Mouse (Mus musculus) layer of hippocampus, postnatal 14 days (tissue): ENCODE data around the gene Otulin. TPM values are rescaled to one million over a fixed set of nuclear protein-coding genes. Genes with fewer than 3 reads are reported as not detected.

Experiments used
- DNase-seq, 2 experiments: peaks; one replicate each; pipeline ENCODE4 v3.0.0; 2021 to 2022; ENCODE audit warnings: low spot score in 2 of 2, mixed read lengths in 1 of 2
- long read RNA-seq, 2 experiments: library from polyadenylated mRNA; stranded (forward); transcript quantifications; one replicate each; pipeline ENCODE4 v2.0.0; 2021
- total RNA-seq, 2 experiments: library from RNA; stranded (reverse); gene quantifications; 2 replicates each; pipeline ENCODE4 v1.2.3; 2021

Gene Otulin
- 10 to 100 TPM; 22.0 to 22.4 TPM for total RNA-seq
- long read RNA-seq, experiment 1, transcript Otulin-201 (7 exons, 1,491 nt): major isoform, 21 of 36 reads
- long read RNA-seq, experiment 1, partial matches to known transcripts: 2 of 36 reads
- long read RNA-seq, experiment 1, other reads (novel, unspliced or antisense): 12 of 36 reads
- long read RNA-seq, experiment 2, transcript Otulin-201 (7 exons, 1,491 nt): major isoform, 31 of 54 reads
- long read RNA-seq, experiment 2, partial matches to known transcripts: 3 of 54 reads
- long read RNA-seq, experiment 2, other reads (novel, unspliced or antisense): 19 of 54 reads

DNA sequence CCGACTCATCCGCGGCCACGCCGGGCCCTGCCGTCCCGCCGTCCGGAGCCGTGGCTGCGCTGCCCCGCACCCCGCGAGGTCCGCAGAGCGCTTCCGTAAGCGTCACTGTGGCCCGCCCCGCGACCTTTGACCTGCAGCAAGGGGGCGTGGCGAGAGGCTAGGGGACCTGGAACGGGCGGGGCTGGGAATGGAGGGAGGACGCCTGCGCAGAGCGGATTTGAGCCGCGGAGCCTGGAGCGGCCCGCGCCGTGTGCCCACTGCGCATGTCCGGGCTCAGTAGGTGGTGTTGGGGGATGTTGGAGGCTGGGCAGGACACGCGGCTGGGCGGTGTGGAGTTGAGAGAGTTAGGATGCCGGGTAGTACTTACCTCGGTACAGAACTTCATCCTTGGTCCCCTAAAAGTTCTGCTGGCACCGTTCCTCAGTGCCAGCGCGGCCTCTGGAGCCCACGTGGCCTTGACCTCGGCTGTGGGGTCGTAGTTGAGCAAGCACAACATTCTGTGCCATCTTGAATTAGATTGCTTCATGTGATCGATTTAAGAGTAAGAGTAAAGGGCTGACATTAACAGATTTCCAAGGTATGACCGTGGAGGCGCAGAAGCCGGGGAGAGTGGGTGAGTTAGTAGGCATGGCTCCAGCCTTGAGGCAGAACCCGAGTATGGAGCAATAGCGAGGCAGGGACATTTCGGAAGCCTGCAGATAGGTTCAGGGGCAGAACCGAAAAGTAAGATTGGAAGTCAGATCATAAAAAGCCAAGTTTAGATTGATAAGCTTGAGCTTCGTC, at the start of gene Otulin:
Gene Otulin (minus strand): TSS at position 93 of the 783 bp plus-strand sequence.
- DNase-seq: peak; percentile 98 to 99

DNA sequence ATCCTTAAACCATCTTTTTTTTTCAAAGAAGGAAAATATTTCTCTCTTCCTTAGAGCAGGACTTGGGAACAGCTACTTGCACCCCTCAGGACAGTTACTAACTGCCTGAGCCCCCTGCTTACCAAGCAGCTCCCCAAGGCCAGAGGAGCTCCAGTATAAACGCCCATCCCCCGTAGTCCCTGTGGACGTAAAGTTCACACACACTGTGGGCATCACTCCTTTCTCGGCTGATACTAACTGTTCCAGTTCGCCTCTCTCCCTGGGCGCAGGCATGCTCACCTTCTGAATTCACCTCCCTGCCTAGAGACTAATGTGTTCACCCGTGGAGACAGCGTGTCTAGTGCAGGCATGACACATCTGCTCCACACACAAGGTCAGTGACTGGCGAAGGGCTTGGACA, 48.0 kb upstream of the Otulin start:
- no peak for DNase-seq

DNA sequence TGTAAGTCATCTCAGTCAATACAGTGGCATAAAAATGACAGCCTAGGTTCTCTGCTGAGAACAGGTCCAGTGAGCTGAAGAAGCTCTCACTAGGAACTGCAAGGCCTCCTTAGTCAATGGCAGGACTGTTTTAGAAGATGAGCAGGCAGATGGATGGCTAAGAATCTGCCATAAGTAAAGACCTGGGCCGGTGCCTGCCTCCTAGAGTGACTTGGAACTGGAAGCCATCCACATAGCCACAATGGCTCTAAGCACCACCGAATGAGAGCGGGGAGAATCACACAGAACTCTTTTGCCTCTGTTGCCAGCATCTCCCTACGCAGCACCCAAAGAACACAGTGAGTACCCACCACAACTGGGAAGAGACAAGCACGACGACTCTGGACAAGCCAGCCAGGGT, 47.3 kb upstream of the Otulin start:
- no peak for DNase-seq

DNA sequence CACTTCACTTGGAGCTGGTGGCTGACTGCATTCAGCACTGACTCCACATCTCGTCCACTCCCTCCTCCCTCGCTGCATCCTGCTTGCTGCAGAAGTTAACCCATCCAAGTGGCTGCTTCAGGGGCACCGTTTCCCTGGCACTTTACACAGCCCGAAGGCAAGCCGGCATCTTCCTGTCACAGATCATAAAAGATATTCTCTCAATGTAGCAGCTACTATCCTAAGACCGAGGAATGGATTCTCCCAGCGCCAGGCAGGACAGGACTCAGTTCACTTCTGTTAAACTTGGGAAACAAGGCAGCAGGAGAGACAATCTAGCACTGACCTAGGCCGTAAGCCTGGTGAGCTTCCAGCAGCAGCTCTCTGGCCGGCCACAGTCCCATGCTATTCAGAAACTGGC, 45.7 kb upstream of the Otulin start:
- no peak for DNase-seq

DNA sequence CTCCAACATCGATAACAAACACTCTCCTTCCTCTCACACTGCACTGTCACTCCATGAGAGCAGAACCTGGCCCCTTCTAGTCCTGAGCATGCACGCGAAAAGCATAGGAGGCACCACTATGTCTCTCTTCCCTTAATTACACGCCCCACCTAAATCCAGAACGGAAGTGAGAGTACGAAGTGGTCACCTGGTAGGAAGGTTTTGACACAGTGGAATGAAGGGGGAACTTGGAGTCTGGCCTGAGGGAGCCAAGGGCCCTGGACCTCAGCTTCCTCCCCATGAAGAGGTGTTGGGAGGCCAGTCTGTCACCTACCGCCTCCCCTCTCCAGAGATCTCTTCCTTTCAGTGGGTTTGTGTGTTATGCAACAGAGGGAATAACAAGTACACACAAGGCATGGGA, 44.6 kb upstream of the Otulin start:
- no peak for DNase-seq

DNA sequence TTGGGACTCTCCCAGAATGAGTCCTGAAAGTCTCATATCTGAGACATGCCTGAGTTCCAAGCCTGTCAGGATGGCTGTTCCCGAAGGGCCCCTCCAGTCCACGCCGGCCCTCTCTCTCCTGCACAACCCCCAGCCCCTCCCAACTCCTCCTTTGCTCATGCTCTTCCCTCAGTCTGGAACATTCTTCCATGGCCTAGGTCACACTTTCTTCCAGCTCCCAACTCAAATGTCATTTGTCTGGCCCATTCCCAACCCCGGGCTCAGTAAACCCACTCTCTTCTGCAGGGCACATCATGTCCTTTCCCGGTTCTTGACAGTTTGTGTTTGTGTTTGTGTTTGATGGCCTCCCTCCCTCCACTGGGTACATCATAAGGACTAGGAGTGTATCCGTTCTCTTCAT, 43.5 kb upstream of the Otulin start:
- no peak for DNase-seq

DNA sequence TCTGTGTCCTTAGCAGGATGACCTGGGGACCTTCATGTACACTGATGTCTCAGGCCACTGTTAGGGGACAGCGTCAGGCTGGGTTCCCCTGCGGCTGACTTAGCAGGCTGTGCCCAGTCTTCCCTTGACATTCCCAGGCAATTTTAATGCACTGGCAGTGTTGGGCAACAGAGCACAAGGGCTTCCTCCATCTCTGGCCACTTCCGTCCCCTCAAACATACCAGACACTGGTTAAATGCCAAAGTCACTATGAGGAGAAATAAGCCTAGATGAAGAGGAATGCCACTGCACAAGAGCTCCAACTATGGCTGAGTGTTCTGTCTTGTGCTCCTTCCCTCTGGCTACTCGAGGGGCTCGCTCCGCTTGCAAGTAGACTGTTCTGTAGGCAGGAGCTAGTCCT, 42.7 kb upstream of the Otulin start:
- DNase-seq: no peak

DNA sequence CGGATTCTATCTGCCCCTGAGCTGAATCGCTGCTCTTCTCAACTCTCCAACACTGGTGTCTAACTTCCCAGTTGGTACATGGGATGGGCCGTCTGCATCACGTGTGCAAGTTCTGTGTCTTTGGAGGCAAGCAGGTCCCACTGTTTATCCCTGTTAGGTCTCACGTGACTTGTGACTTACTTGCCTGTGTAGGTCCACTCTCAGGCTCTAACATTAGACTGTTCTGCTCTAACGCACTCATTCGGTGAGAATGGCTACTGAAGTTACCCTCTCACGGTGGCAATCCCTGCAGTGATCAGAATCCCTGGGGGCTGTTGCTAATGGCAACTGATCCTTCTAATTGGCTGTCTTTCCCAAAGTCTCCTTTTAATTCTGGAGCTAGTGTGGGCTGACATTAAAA, 41.8 kb upstream of the Otulin start:
- no peak for DNase-seq

DNA sequence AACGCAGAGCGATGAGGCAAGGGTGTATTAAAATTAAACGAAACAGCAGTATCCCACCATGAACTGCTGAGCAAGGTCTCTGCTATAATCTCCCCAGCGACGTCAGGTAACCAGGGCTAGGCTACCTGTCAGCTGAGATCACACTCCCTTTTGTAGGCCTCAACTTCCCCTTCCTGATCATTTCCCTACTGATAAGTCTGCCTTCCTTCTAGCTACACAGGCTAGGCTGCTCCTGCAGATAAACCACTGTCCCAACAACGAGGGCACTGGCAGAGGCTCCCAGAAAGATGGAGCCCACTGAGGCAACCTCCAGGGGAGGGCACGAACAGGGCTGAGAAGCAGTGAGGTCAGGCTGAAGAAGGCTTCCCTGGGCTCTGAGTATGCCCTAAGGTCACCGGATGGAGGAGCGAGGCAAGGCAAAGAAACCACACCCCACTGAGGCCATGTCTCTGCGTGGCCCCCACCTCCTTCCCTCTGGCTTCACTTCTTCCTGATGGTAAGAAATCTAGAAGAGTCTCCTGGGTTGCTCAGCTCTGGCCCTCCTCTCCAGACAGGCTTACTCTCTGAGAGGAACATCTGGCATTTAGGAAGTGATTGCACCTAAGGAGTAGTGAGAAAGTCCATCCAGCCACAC, 41.2 kb upstream of the Otulin start:
- no peak for DNase-seq

DNA sequence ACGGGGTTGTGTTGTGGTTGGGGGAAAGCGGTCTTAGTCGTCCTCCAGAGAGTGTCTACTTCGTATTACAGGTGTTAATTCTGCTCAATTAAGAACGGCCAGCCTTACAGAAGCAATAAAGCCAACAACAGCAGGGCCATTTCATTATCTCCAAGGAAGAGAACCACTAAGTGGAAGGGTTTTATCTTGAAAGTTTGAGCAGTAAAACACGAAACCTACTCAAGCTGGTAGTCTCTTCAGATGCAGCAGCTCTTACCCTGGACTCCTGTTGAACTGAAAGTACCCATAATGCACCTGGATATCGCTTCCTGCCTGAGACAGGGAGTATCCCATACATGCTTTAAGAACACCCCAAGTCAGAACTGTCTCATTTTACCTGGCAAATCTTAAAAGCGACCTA, 40.2 kb upstream of the Otulin start:
- DNase-seq: no peak

DNA sequence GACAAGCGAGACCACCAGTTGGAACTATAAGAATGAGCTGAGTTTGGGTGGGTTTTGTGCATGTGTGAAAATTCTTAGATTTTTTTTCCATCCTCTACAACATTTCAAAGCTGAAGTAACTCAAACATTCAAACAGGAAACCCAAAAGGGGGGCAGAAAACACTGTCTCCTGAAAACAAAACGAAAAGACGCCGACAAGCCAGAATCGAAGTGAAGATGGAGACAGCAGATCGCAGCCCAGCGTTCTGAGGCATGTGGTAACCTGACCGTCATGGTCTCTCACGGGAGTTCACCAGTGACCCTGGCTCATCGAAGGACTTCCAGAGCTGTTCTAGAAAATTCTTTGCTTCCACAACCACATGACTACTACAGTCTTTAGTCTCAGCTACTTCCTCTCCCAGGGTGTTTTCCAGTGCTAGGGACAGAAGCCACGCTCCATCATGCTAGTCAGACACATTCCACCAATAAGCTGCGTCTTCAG, 39.5 kb upstream of the Otulin start:
- no peak for DNase-seq

DNA sequence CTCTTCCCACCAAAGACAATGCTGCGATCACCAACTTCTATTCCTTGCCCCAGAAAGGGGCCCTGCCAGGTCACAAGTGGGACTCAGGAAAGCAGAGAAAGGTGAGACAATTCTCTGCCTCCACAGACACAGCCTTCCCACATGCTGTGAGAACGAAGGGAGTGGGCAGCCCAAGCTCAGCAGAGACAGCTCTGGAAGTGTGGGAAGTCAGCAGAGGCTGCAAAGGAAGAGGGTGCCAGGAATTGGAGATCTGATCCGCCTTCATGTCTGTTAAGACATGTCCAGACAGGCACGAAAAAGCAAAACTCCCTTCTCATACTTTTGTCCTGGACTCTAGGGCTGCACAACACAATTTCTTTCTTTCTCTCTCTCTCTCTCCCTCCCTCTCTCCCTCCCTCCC, 38.8 kb upstream of the Otulin start:
- DNase-seq: peak in 1 of 2 experiments; percentile 47

DNA sequence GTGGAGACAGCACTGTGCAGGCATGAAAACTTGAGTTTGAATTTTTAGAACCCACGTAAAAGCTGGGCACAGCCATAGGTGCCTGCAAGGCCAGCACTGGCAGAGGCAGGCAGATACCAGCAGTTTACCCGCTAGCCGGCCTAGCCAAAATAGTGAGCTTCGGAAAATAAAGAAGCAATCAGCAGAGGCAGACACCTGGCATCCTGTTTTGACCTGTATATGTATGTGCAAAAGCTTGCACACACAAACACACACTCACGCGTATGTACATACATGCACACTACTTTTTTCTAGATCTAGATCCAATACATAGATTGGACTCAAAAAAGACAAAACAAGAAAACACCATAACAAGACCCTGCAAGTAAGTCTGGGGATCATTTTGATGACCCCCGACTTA, 38.1 kb upstream of the Otulin start:
- DNase-seq: no peak

DNA sequence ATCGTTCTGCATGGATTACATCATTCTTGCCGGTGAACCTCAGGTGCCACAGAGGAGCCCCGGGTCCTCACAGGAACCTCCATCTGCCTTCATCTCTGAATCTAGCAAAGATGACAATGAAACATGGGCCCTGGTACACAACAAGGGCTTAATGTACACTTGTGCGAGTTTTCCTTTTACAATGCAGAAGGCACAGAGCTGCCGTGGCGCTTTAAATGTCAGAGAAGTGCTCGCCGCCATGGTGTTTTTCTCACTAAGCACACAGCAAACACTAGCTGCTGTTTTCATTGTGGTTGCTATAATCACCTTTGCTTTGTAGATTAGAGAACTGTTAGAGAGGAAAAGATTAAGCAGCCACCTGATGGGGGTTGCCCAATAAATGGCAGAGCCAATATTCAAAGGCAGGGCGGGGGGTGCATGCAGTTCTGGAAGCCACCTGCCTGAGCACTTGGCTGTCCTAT, 37.5 kb upstream of the Otulin start:
- no peak for DNase-seq

DNA sequence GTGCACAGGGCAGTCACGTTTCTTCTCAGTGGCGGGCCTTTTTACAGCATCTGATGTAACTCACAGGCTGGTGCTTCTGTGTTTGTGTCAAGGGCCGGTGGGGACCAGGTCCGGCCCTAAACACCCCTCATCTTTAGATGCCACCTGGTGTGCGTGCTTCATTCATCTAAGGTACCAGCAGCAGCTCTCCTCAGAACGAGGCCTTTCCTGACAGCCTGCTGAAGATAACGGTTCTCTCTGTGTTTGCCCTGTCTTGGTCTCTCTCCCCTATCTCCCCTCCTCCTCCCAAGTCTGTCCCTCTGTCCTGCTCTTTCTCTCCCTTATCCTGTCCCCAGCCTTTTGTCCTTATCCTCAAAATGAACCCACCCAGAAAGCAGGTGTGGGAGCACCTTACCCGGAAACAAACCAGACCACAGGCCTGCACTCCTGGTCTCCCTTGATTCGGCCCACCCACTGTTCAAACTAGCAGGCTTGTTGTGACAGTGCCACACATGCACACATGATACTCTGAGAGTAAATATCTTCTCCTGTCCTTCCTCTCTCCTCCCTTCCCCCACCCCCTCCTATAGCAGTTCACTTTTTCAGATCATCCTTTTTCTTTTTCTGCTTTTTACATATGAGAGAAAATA, 36.5 kb upstream of the Otulin start:
- no peak for DNase-seq

DNA sequence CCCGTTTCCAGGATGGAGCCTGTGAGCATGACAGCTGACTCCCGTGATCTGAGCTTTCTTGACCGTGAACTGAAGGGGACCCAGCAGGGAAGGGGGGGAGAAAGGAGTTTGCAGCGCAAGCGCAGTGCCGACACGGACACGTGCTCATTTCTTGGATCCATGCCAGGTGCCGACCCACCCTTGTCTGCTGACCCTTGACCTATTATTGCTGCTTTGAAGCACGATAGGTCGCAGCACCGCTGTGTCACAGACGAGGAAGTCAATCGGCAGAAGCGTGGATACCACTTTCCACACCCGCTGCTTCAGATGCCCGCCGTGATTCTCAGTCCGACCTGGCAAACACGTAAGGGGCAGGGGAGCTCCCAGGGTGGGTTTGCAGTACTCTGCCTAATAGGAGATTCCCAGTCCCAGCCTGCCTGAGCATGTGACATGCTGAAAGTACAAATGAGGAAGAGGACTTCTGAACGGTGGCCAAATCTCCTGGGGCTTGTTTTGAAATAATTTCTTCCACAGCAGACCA, 35.0 kb upstream of the Otulin start:
- no peak for DNase-seq

DNA sequence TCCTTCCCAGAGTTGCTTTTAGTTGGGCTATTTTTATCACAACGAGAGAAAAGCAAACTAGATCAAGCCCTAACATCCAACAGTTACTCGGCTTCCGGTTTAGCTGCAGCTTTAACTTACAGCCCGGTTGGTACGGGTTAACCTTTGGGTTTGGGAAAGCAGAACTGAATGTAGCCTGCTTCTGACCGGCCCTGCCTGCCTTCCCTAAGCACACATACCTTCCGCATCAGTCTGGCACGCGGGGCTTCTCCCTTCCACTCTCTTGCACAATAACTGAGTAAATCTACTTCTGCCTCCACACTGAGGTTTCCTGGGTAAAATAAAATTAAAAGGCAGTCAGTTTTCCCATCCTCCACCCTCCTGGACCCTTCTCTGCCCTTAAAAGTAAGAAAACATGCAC, 33.6 kb upstream of the Otulin start:
- no peak for DNase-seq

DNA sequence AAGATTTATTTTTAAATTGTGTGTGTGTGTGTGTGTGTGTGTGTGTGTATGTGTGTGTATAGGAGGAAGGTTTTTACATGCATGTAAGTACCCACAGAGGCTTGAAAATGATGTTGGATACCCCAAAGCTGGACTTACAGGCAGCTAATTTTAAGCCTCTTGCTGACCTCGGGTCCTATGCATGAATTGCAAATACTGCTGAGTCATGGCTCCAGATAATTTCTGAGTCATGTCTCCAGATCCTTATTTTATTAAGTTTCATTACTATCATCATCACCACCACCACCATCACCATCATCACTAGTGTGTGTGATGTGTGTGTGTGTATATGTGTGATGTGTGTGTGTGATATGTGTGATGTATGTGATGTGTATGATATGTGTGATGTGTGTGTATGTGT, 32.2 kb upstream of the Otulin start:
- DNase-seq: no peak

DNA sequence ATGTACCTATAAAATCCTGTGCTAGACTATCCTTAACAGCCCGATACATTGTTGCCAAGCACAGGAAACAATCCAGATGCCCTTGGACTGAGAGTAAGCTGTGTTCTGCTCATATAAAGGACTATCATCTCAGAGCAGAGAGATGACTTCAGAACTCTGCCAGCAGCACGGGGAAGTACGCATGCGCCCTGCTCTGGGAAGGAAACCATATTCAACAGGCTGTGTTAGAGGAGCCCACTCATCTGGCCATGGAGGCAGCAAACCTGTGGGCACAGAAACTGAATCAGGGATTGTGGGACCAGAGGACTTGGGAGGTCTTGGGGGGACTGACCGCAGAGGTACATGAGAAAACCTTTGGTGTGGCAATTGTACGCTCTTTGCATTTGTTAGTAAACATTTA, 31.2 kb upstream of the Otulin start:
- DNase-seq: no peak

DNA sequence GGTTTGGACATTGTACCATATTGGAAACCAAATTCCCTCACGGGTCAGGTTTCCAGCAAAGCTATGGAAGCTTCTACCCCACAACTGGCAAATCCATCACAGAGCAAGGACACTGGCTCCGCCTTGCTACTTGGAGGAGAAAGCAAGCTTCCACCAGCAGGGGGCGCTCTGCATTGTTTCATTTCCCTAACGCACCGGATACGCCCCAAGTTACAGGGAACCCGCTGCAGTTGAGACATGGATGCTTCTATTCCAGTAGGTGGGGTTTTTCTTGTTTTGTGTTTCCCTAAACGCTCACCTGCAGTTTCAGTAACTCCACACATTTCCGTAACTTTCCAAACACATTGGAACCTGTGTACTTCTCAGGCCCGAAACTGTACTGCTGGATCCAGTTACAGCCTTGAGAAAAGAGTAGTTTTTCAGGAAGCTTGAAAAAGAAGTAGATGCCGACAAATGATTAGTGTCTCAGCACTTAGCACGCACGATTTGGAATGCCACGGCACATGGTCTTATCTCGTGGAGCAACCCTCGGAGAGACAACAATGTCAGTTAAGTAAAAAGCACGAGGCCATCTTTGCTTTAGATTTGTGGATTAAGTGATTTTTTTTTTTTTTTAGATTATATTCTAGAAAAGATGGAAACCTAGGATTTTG, 29.2 kb upstream of the Otulin start:
- DNase-seq: peak; percentile 84 to 86

DNA sequence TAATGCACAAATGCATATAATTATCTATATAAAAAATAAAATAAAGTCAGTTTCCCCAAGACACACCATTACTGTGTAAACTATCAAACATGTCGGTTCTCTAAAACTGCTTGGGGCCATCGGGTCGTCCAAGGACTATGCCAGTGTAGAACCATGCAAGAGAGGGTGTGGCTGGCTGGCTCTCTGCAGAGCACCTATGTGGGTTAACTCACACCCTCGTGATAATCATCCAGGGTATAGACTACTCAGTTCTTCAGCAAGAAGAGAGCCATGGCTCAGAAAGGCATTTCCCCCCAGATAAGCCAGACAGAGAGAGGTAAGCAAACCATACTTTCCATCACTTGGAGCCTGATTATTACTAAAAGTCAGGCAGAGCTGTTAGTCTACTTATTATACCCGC, 28.6 kb upstream of the Otulin start:
- no peak for DNase-seq
